Mouse (Mus musculus) hindlimb bud, embryonic 11.5 days (tissue): ENCODE data around the gene 1700042G07Rik.

ENCODE experiments used
- DNase-seq: peaks from one replicate; pipeline ENCODE4 v3.0.0-alpha.2; 2012; ENCODE audit warnings: low read depth, low spot score; ENCODE audit errors: extremely low spot score

Gene 1700042G07Rik

DNA sequence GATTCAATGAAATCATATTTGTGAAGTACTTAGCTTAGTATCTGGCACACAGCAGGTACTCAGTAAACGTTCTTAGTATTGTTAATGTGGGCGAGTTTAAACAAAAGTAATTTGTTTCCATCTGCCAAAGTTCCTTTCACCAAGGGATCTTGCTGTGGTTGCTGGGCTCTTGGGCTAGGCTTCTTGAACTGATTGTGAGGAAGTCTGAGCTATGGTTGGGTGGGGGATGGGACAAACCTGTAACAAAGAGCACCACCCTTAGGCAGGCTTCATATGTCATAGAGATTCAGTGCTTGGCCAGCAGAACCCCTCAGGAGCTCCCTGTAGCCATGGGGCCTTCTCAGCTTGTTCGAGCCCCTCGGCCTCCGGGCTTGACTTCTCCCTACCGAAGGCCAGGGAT, at the start of gene 1700042G07Rik, which contains the start of gene Gm49337:
TSS of gene 1700042G07Rik (plus strand) at position 301 of the 400 bp plus-strand sequence.
TSS of gene Gm49337 (plus strand) at position 313 of the 400 bp plus-strand sequence.
- no peak for DNase-seq

DNA sequence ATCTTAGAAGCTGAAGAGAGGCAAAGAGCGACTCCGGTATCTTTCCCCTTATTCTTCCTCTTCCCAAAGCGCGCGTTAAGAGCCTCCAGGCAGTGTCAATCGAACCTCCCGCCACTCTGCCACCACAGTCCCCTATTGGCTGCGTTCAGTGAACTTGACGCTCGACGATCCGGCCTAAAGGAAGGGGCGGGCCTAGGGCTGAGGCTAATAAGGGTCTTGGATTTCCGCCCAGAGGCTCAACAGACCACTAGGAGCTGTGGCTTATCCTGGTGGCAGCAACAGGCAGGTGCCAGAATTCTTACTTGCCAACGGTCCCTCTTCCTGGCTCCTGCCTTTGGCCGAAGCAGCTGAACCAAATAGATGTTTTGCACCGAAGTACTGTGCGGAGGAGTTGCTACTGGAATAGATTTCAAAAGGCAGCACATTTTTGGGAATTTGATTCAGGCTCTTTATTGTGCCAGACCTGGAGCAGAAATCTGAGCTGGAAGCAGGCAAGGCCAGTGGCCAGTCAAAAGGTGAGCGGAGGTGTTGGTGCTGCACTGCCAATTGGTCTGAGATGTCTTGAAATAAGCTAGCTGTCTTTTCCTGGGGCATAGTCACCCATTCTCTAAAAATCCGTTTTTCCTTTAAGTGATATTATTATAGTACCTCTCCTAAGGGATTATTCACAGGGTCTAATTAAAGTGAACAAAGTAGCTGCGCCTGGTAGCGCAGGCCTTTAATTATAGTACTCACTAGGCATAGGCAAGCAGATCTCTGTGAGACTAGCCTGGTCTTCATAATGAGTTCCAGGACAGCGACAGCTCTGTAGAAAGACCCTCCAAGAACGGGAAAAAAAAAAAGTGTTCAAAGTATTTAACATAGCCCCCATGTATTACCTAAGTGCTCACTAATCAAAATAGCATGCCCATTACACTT, 49.3 kb upstream of the 1700042G07Rik start, which contains the start of the genes Rad54l and Pomgnt1:
TSS of gene Rad54l (minus strand) at position 89 of the 918 bp plus-strand sequence.
TSS of gene Pomgnt1 (plus strand) at position 239 of the 918 bp plus-strand sequence.
- peak; percentile 70 for DNase-seq

DNA sequence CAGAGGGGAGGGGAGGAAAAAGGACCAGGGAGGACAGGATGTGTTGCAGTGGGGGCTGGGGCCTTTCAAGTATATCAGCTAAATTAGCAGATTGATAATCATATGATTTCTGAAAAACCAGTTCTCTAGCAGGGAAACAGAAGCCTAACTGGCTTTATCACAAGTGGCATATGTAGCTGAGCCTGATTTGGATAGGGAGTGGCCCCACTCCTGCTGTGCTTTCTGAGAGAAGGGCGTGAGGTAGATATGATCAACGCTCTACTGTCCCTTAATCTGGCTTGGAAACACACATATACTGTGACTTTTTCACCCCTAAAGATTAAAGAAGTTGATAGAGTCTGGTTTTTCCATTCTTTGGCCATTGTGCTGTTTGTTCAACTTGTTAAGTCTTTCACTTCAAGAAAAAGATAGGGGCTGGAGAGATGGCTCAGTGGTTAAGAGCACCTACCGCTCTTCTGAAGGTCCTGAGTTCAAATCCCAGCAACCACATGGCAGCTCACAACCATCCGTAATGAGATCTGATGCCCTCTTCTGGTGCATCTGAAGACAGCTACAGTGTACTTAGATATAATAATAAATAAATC, 47.3 kb upstream of the 1700042G07Rik start:
- no peak for DNase-seq

DNA sequence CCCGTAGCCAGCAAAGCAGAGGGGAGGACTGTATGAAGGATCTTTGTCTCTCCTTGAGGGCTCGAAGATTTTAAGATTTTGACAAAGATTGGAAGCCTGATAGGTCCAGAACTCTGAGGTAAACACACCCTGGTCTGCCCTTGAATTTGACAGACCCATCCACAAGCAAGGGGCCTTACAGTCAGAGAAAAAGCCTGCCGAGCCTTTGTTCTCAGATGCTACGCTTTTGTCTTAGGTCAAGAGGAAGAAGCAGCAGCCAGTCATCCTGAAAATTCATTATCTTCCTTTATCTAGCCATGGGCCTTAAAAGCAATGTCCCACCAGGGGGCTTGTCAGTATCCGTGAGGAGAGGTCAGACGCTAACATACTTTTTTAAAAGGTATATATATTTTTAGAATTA, 45.2 kb upstream of the 1700042G07Rik start:
- DNase-seq: no peak

DNA sequence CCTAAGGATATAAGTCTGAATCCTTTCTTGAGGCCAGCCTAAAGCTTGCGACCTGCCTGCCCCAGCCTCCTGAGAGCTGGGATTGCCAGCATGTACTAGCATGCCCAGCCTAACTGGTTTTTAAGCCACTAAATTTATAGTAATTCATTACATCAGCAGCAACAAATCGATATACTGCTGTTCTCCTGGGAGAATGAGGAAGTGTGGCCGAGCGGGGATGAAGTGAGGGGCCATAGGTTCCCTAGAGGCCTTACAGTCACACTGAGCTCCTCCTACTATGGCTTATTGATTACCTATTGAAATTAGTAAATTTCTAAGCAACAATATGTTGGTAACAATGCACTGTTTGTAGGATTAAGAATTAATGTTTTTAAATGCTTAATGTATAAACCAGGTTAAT, 40.0 kb upstream of the 1700042G07Rik start:
- DNase-seq: no peak

DNA sequence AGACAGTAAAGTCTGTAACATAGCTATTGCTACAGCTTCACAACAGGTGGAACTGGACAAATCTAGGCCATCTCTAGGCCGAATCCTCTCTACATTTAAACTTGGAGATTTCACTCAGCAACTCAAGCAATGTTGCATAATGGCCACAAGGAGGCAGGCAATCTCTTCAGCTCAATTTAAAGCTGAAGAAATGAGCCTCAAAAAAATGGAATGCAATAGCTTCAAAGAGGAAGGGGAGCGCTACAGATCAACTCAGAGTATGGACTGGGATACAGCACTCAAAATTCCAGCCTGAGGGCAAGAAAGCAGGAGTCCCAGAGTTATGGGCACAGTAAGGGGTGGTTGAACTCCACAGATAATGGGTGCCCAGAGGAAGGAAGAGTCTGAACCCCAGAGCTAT, 38.2 kb upstream of the 1700042G07Rik start:
- DNase-seq: no peak

DNA sequence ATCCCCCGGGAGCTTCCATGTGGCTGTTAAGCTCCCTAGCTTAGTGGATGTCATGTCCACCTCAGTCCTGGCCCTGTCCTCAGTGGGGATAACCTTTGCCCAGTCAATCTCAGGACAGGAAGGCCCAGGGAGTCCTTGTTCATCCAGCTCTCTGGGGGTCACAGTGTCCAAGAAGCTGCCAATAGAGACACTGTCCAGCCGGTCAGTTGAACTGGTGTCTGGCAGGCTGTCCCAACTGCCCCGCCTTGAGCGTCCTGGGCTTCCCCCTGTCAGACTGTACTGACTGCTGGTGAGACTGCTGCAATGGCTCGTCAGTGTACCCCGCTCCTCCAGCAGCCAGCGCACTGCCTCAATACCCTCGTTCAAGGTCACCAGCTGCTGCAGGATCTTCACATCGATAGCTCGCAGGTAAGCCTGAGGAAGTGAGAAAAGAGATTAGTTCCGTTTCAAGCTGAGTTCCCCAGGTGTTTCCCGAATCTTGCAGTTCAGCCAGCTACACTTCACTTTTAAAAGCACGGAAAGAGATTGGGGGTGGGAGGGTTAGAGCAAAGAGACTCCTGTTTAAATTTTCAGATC, 35.7 kb upstream of the 1700042G07Rik start:
- no peak for DNase-seq

DNA sequence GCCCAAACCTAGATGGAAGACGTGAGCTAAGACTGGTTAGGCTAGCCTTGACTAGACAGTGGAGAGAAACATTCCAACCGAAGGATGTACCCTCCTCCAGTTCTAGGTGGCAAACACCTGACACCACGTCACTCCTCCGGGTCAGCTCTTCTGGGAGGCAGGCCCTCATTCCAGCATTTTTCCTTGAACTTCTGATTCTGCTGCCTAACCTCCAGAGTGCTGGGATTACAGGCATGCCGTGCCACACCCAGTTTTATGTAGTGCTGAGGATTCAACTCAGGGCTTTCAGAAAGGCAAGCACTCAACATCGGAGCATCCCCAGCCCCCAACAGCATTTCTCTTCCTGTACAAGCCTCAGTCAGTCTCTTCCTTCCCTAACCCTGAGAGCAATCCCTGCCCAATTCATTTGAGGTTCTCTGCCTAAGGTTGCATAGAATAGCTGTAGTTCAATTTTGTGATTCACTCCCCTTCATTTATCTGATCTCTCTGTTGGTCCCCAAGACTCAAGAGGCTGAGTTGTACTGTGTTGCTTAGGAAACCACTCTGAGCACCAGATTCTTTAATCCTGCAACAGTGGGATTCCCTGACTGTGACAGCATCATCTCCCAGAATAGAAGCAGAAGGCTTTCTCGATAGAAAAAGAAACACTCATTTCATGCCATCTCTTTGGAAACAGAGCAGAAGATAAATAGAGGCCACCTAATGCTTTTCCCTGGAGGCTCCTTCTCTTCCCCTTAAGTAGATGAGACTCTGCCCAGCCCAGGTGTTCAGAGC, 32.2 kb upstream of the 1700042G07Rik start:
- DNase-seq: no peak

DNA sequence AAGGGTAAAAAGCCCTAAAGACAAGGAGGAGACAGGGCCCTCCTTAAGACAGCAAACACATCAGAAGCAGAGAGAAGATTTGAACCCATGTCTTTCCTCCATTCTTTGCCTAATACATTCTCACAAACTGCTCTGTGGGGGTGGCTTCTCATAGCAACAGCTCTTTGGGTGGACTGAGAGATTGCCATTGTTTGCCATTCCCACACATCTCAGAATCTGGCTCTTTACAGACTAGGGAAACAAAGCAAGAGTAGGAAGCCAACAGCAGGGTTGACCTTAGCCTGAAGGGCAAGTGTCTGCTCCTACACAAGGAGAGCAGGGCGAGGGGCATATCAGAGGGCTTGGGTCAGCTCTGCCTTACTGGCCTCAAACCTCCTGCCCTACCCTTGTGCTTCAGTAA, 31.4 kb upstream of the 1700042G07Rik start:
- no peak for DNase-seq

DNA sequence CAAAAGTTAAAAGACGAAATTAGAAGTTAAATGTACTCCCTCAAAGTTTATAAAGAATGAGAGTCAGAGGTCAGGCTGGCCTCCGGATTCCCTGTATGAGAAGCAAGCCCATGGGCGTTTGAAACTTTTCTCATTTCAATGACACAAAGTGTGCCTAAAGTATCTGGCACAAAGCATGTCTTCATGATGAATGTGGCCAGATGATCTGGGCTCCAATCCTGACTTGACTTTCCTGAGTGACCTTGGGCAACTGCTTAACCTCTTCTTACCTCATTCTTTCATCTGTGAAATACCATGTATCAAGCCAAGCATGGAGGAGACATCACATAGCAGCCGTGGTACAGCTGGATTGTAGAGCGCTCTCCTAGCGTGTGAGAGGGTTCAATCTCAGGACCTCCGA, 30.9 kb upstream of the 1700042G07Rik start:
- DNase-seq: no peak

DNA sequence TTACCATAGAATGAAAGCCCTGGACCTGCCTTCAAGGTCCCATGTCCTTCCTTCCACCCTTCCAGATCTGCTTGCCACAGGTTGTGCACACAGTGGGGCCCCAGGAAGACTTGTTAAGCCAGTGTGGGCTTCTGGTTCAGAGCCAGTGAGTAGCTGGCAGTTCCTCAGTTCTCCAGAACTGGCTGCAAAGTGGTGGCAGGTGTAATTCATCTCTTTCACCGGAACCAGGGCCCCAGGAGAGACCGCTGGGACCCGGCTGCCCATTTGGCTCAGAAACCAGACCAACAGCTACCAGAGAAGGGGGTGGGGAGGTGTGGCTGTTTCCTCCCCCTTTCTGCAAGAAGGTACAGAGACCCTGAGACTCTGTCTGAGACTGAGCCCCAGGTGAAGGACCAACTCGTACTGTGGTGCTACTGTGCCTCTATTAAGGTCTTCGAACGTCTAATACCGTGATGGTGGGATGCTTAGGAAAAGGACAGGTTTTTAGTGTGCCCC, 29.8 kb upstream of the 1700042G07Rik start:
- no peak for DNase-seq

DNA sequence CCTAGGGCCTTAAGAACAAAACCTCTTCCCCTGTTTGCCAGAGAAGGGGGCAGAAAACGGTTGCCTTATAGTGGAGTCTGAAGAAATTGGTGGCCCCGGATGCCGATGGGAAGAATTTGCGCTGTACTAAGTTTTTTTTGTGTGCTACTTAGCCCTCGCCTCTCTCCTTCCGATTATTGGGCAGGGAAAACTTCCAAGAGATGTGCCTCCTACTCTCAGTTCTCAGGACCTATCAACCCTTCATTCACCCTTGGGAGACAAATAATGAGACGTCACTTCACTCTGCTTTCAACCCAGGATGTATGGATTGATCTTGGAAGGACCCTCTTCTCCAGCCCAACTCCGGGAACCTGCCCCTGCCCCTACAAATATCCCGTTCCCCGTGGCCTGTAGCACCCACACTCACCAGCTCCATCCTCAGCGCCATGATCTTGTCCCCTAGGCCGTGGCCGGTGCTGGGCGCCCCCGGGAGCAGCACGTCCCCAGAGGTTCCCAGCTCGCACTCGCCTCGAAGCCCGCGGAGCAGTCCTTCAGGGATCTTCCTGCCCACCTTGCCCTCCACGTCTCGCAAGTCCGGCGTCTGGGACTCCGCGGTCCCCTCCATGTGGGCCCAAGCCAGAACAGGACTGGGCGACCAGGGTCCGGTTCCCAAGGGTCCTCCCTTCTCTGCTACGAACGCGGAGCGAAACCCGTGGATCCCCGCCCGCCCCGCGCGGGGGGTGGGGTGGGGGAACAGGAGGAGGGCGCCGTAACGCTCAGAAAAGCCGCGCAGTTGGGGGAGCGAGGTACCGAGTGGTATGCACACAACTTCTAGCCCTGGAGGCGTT, 29.1 kb upstream of the 1700042G07Rik start:
- no peak for DNase-seq

DNA sequence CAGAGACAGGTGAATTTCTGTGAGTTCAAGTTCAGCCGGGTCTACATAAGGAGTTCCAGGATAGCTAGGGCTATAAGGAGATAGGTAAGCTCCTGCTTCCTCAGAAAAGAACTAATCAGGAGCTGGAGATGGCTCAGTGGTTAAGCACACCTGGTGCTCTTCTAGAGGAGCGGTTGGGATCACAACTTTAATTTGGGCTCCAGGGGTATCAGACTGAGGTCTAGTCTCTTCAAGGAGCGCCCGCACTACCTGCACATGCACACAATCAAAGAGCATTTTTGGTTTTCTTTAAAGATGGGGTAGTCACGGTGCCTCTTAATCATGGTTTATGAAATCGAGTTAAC, 23.4 kb upstream of the 1700042G07Rik start:
- no peak for DNase-seq

DNA sequence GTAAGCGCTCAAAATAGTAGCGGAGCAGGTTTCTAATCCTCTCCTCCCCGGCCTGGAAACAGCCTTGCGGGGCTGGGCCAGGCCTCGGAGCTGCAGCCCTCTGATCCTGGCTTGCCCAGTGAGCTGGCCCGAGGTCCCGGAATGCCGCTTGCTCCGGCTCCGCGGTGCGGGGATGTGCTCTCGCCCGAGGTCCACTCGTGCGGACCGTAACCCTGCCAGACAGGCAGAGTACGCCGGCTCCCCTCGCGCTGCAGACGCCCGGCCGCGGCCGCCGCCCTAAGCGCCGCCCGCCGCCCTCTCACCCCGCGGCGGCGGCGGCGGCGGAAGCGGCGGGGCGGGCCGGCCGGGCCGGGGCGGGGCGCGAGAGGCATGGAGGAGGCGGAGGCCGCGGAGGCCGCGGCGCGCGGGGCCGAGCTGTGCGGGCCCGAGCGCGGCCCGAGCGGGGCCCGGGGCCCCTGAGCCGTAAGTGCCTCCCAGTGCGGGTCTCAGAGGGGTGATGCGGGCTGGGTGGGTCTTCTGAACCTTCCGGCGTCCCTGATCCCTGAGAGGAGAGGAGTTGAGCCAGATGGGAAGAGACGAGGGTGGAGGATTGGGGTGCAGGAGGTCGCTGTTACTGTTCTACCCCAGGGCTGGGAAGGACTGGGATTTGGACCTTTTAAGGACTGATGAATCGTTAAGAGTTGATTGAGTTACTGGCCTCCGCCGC, 22.9 kb upstream of the 1700042G07Rik start:
- DNase-seq: no peak

DNA sequence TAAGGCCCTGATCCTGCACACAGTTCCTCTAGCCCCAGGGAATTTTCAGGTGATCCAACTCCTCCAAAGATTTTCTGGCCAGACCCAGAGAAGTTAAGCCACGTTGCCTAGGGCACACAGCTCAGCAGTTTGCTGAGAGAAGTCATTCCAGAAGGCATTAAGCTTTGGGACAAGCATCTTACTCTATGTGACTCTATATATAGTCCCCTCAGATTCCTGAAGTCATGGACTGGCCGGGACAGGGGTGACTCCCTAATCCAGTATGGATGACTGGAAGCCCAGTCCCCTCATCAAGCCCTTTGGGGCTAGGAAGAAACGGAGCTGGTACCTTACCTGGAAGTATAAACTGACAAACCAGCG, 22.3 kb upstream of the 1700042G07Rik start:
- DNase-seq: no peak

DNA sequence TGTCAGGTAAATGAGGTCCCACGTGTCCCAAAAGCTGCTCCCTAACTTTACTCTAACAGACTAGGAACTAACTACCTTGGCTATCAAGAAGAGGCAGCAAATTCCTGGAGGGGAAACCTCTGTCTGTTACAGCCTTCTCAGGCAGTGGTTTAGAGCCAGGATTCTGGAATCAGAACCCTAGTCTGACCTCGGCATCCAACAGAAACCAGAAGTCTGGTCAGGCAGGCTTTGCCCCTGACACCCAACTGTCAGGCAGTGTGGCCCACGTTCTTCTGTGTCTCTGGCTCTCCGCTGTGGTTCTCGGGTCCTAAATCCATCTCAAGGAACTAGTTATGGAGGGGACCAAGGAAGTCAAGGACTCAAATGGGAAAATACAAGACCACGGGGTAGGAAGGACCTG, 21.9 kb upstream of the 1700042G07Rik start, which contains the start of gene Lurap1:
TSS of gene Lurap1 (minus strand) at position 101 of the 400 bp plus-strand sequence.
- DNase-seq: no peak

DNA sequence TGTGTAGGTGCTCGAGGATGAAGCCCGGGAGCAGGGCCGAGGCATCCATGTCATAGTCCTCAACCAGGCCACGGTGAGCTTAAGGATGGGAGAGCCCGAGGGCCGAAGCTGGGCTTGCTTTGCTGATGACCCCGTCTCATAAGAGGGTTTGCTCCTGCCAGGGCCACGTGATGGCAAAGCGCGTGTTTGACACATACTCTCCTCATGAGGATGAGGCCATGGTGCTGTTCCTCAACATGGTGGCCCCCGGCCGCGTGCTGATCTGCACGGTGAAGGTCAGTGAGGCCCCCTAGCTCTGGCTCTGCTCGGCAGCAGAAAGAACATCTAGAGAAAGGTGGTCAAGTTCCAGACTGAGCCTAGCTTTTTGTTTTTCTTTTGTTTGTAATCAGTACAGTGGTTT, 20.5 kb upstream of the 1700042G07Rik start:
- DNase-seq: no peak

DNA sequence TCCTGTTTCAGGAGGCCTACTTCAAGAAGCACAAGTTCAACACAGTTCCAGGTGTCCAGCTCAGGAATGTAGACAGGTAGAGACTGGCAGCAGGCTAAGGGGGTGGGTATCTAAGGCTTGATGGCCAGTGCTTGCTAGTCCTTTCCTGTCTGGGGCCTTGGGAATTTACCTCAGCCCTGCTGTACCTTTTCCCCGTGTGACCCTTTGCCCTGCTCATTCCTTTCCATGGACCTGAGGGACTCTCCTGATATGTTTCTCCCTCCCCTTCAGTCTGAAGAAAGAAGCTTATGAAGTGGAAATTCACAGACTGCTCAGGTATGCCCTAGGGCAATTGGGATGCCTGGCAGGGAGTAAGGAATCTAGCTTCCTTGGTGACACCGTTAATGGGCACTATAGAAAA, 15.3 kb upstream of the 1700042G07Rik start:
- DNase-seq: no peak

DNA sequence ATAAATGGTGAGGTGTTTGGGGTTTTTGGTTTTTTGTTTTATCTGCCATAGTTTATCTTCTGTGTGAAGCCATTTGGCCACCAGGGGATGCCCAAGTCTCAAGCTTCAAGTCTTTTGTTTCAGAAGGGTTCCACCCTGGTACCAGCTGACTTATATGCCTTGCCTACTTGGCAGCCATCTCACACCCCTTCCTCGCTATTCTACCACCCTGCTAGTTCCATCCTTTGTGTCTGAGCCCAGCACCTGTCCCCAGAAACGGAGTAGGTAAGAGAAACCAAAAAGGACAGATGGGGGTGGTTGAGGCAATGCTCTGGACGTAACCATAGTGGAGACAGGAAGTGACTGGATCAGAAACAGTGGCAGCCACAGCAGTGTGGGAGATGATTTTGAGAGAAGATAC, 13.3 kb upstream of the 1700042G07Rik start:
- no peak for DNase-seq
